Mouse (Mus musculus) myocyte (in vitro differentiated cells): ENCODE results near the gene Pkig. TPM values are rescaled to one million over a fixed set of nuclear protein-coding genes. Genes with fewer than 3 reads are reported as not detected.

Experiments used
- H3K27me3 ChIP-seq: one replicate; pipeline ENCODE4 v1.6.1; 2011; ENCODE audit not compliant: control insufficient read depth, insufficient read depth, insufficient read length
- H3K36me3 ChIP-seq: one replicate; pipeline ENCODE4 v1.6.1; 2011; ENCODE audit not compliant: control insufficient read depth, insufficient read depth
- H3K4me2 ChIP-seq: one replicate; pipeline ENCODE4 v1.6.1; 2011; ENCODE audit warnings: low read depth, control low read depth
- H3K4me3 ChIP-seq: one replicate; pipeline ENCODE4 v1.5.1; 2011; ENCODE audit warnings: mild to moderate bottlenecking, control low read depth, moderate library complexity
- H3K79me2 ChIP-seq: one replicate; pipeline ENCODE4 v1.6.1; 2011; ENCODE audit not compliant: control insufficient read depth, insufficient read depth
- H3ac ChIP-seq: one replicate; pipeline ENCODE4 v1.6.1; 2011; ENCODE audit not compliant: control insufficient read depth, insufficient read length
- CEBPB ChIP-seq: IDR thresholded peaks from 2 replicates; pipeline ENCODE4 v1.6.1; 2011; ENCODE audit warnings: mild to moderate bottlenecking, moderate library complexity; ENCODE audit not compliant: poor library complexity, insufficient read depth, severe bottlenecking
- E2F4 ChIP-seq: IDR thresholded peaks from one replicate; pipeline ENCODE4 v1.6.1; 2011; ENCODE audit warnings: mild to moderate bottlenecking, control low read depth, moderate library complexity; ENCODE audit not compliant: insufficient read depth
- MAX ChIP-seq: IDR thresholded peaks from one replicate; pipeline ENCODE4 v1.6.1; 2011; ENCODE audit warnings: low read depth, mild to moderate bottlenecking, control low read depth
- MYOD1 ChIP-seq, 3 experiments: IDR thresholded peaks; one replicate each; pipeline ENCODE4 v1.6.1; 2011; ENCODE audit warnings: control low read depth in 2 of 3, low read depth in 2 of 3, mild to moderate bottlenecking in 2 of 3, moderate library complexity in 1 of 3; ENCODE audit not compliant: insufficient read length in 2 of 3, control insufficient read depth in 1 of 3
- MYOG ChIP-seq, 3 experiments: IDR thresholded peaks; one replicate each; pipeline ENCODE4 v1.6.1; 2011; ENCODE audit warnings: control low read depth in 2 of 3, low read depth in 2 of 3, mild to moderate bottlenecking in 2 of 3; ENCODE audit not compliant: insufficient read length in 2 of 3, control insufficient read depth in 1 of 3, insufficient read depth in 1 of 3
- POLR2A ChIP-seq: IDR thresholded peaks from one replicate; pipeline ENCODE4 v1.6.1; 2011; ENCODE audit warnings: low read depth, mild to moderate bottlenecking, control low read depth, moderate library complexity; ENCODE audit not compliant: insufficient read length
- POLR2AphosphoS2 ChIP-seq: IDR thresholded peaks from one replicate; pipeline ENCODE4 v1.6.1; 2011; ENCODE audit warnings: low read depth, control low read depth; ENCODE audit not compliant: insufficient read length
- REST ChIP-seq: IDR thresholded peaks from one replicate; pipeline ENCODE4 v1.6.1; 2011; ENCODE audit warnings: mild to moderate bottlenecking, control low read depth, moderate library complexity; ENCODE audit not compliant: insufficient read depth, insufficient read length
- SRF ChIP-seq: IDR thresholded peaks from one replicate; pipeline ENCODE4 v1.6.1; 2011; ENCODE audit warnings: low read depth; ENCODE audit not compliant: control insufficient read depth, insufficient read length
- TCF12 ChIP-seq: IDR thresholded peaks from one replicate; pipeline ENCODE4 v1.6.1; 2011; ENCODE audit warnings: mild to moderate bottlenecking, control low read depth; ENCODE audit not compliant: poor library complexity, insufficient read depth, severe bottlenecking
- TCF3 ChIP-seq: IDR thresholded peaks from one replicate; pipeline ENCODE4 v1.6.1; 2011; ENCODE audit warnings: low read depth, control low read depth; ENCODE audit not compliant: insufficient read length
- USF1 ChIP-seq: IDR thresholded peaks from one replicate; pipeline ENCODE4 v1.6.1; 2011; ENCODE audit warnings: low read depth, mild to moderate bottlenecking, control low read depth, moderate library complexity
- polyA plus RNA-seq: library from polyadenylated mRNA; unstranded; fragments of >200 nt; fragmentation: generic; extraction: Trizol; gene quantifications from one replicate; pipeline ENCODE4 v1.2.1, GENCODE M21; 2012; ENCODE audit warnings: missing spikeins

Pkig gene
- polyA plus RNA-seq, 1 experiment, result 799 TPM

DNA sequence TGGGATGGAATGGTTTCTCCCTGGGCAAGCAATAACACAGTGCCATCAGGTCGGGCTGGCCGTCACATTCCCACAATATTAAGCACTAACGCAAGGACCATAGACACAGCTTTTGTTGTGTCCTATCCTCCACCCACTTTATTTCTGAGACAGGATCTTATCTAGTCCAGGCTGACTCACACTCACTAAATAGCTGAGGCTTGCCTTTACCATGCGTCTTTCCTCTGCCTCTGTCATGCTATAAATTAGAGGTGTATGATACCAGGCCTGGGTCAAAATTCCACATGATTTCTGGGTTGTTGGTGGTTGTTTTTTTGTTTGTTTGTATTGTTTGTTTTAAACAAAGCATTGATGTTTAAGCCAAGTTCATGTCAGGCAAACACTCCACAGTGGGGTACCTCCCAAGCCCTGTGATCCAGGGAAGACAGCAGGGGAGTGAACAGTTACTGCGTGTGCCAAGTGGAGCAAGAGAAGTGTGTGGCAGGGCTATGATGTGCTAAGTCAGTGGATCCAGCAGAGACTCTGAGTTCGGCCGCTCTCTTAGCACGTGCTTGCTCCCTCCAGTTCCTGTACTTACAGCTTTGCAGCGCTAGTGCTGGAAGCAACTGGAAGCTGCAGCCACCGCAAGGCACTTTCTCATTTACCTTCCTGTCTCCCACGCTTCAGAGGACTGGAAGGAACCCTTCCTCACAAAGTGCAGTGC lies 41.0 kb downstream of the Pkig start:
- Histone ChIP-seq H3K27me3 (no peaks in the 10 kb centered on the region), H3K4me2 (peak overlapping the region; percentile 98), H3K4me3 (no peak overlapping the region), H3K79me2 (peaks cover 97% of the 10 kb centered on the region), H3K36me3 (peaks cover 11% of the 10 kb centered on the region), H3ac (no peak overlapping the region)
- TF ChIP-seq MYOD1 (IDR thresholded peaks at IDR 0.05; ENCODE audit: control insufficient read depth in 1 of 3, insufficient read length in 2 of 3, low read depth in 2 of 3) (no peak), SRF (no peak), POLR2AphosphoS2 (no peak), TCF12 (no peak), E2F4 (no peak), MYOG (IDR thresholded peaks at IDR 0.05; ENCODE audit: control insufficient read depth in 1 of 3, insufficient read depth in 1 of 3, insufficient read length in 2 of 3, low read depth in 2 of 3) (no peak), REST (no peak)

DNA sequence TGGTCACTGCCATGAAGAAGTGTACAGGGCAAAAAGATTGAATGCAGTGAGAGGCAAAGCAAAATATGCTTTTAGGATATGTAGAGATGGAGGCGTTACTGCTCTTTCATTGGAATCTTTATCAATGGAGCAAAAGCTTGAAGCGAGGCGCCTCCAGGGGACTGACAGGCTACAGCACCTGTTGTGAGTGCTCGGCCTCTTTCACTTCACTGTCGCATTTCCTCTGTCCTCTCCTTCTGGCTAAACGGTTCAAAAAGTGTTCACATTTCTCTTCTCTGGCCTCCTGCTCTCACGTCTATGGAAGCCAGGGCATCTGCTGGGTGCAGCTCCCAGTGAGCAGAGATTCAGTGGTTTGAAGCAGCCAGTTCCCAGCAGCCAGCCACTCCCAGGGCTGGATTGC lies 44.2 kb downstream of the Pkig start:
- Histone ChIP-seq H3K27me3 (no peaks in the 10 kb centered on the region), H3K4me3 (no peak overlapping the region), H3K36me3 (peaks cover 33% of the 10 kb centered on the region), H3ac (no peak overlapping the region), H3K4me2 (no peak overlapping the region), H3K79me2 (peaks cover 97% of the 10 kb centered on the region)
- TF ChIP-seq POLR2A, result no peak
- no peak for TF ChIP-seq REST
- TF ChIP-seq MYOD1 (IDR thresholded peaks at IDR 0.05; ENCODE audit: control insufficient read depth in 1 of 3, insufficient read length in 2 of 3, low read depth in 2 of 3), result peak in 1 of 3 experiments; percentile 39
- no peak for TF ChIP-seq SRF

DNA sequence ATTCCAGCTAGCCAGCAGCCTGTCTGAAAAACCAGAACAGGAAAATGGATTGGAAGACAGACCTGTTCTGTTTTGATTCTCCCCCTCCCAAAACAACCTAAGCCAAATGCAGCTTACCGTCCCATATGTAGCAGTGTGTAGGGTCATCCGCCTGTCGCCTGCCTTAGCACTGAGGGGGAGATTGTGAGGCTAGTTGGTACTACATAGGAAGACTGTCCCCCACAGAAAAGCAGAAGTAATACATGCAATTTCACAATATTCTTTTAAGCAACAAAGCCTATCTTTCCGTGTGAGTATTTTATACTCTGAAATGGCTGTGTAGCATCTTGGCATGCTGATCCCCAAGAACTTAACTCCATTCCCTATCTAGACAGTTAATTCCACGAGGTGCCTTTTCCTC lies 44.7 kb downstream of the Pkig start:
- peaks cover 98% of the 10 kb centered on the region for H3K79me2 ChIP-seq
- H3K27me3 ChIP-seq, result no peaks in the 10 kb centered on the region
- no peak overlapping the region for H3K4me2 ChIP-seq
- no peak overlapping the region for H3ac ChIP-seq
- H3K4me3 ChIP-seq, result no peak overlapping the region
- H3K36me3 ChIP-seq, result peaks cover 38% of the 10 kb centered on the region
- no peak for TF ChIP-seq CEBPB
- TF ChIP-seq MYOD1 (IDR thresholded peaks at IDR 0.05; ENCODE audit: control insufficient read depth in 1 of 3, insufficient read length in 2 of 3, low read depth in 2 of 3), result no peak
- no peak for TF ChIP-seq E2F4
- no peak for TF ChIP-seq REST
- TF ChIP-seq TCF12, result no peak
- TF ChIP-seq POLR2AphosphoS2, result no peak
- no peak for TF ChIP-seq POLR2A
- no peak for TF ChIP-seq USF1
- no peak for TF ChIP-seq TCF3
- no peak for TF ChIP-seq MAX
- no peak for TF ChIP-seq SRF

DNA sequence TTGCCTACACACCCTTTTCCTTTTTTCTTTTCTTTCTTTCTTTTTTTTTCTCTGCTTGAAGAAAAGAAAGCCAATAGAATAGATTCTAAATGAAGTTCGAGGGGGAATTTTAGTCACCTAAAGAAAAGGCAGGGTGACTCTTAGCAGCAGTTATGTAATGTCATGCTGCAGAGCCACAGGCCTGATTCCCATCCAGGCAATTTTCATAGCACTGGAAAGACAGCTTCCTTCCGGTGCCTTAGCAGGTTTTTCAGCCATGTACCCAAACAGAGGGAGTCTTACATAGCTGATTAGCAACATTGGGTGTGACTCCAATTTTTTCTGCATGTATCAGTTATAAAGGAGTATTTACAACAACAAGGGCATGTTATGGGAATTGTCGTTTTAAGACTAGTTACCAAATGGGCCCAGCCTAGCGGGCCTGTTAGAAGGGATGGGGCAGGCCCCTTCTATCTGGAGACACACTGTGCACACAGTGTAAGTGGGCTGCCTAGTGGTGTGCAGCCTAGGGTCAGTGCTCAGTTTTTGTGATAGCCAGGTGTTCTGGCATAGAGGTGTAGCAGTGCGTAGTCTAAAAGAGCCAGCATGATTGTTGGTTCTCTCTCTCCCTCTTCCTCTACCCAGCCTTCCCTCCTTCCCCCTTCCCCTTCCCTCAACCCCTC lies 45.5 kb downstream of the Pkig start:
- peaks cover 100% of the 10 kb centered on the region for H3K79me2 ChIP-seq

DNA sequence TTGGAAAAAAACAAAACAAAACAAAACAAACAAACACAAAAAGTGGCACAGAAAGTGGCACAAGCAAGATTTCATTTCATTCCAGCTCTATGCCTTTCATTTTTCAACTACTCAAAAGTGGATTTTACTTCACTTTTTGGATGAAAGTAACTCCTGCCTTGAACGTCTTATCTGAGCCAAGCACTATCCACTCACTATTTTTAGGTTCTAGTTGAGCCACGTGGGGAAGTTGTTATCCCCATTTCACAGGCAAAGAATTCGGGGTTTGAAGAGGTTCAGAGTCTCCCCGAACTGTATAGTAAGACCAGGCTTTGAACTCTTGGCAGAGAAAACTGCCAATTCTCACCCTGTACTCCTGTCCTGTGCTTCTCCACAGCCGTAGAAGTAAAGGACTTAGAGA lies 50.1 kb downstream of the Pkig start:
- no peak for TF ChIP-seq POLR2AphosphoS2
- no peak for TF ChIP-seq E2F4
- TF ChIP-seq USF1, result no peak
- TF ChIP-seq TCF3, result no peak

More for the DNA sequence above, 45.5 kb downstream of the Pkig start:
- Histone ChIP-seq H3K4me2 (no peak overlapping the region), H3ac (no peak overlapping the region), H3K4me3 (no peak overlapping the region), H3K27me3 (no peaks in the 10 kb centered on the region), H3K36me3 (peaks cover 43% of the 10 kb centered on the region)
- TF ChIP-seq REST (no peak), POLR2A (no peak), MYOD1 (IDR thresholded peaks at IDR 0.05; ENCODE audit: control insufficient read depth in 1 of 3, insufficient read length in 2 of 3, low read depth in 2 of 3) (no peak), MYOG (IDR thresholded peaks at IDR 0.05; ENCODE audit: control insufficient read depth in 1 of 3, insufficient read depth in 1 of 3, insufficient read length in 2 of 3, low read depth in 2 of 3) (no peak), USF1 (no peak), CEBPB (no peak), TCF3 (no peak), SRF (no peak), TCF12 (no peak), E2F4 (no peak), POLR2AphosphoS2 (no peak), MAX (no peak)

More for the DNA sequence above, 50.1 kb downstream of the Pkig start:
- no peak overlapping the region for H3K4me3 ChIP-seq
- H3K4me2 ChIP-seq, result no peak overlapping the region
- peaks cover 98% of the 10 kb centered on the region for H3K79me2 ChIP-seq
- no peak overlapping the region for H3ac ChIP-seq
- peaks cover 75% of the 10 kb centered on the region for H3K36me3 ChIP-seq
- H3K27me3 ChIP-seq, result no peaks in the 10 kb centered on the region
